Mouse (Mus musculus) megakaryocyte, adult 5-6 weeks (primary cell): ENCODE measurements at regions not wholly inside any gene's neighbourhood (a gene's known extent, or its start where the extent isn't known, plus 50 kb on each side); places are given as distances from the start of the nearest gene placed in this dataset.
A peak's percentile ranks its signal among the peaks of the same experiment; 100 is the strongest.

Experiments
- ATAC-seq: 2 replicates; pipeline ENCODE4 v1.8.0; 2016; ENCODE audit warnings: mild to moderate bottlenecking, inconsistent platforms; ENCODE audit not compliant: poor library complexity, severe bottlenecking

DNA sequence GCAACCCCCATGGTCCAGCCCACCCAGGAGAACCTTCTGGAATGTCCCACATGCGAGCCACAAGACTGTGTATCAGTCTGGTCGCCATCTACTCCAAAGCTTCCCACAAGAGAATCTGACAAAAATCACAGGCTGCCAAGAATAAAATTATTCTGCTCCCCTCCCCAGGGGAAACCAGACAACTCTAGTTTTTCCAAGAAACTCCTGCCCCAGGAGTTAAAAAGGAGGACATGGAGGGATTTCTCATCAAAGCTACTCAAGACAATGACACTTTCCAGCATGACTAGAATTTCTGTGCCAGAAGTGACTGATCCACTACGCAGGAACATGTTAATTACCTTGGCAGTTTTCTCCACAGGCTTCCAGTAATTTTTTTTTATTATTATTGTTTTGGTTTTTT, 98.4 kb downstream of the Psmg1 start:
- ATAC-seq = no peak

DNA sequence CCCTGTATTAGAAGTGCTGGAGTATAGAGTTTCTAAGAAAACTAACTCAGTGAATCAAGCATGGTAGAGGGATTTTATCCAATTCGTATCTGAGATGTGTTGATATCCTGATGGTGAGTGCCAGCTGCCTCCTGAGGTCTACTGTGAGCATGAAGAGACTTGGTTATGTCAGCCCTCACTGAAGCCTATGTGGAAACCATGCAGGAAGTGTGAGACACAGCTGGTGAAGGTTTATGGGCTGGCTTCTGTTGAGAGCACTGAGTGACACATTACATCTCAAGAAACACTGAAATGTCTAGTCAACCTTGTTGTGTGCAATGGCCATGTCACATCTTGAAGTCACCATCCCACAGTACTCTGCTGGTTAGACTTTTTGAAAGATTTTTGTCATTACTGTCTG, 104.6 kb downstream of the Psmg1 start:
- ATAC-seq = peak; percentile 75

DNA sequence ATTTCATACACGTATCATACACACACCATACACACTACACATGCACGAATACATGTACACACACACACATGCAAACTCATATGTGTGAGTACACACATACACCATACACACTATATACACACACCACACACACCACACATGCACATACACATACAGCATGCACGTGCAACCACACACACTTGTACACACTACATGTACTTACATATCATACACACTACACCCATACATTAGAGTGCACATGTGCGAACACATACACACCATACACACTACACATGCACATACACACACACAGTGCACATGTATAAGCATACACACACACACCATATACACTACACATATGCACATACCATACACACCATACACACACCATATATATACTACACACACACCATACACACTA, 117.5 kb downstream of the Psmg1 start:
- no peak for ATAC-seq

DNA sequence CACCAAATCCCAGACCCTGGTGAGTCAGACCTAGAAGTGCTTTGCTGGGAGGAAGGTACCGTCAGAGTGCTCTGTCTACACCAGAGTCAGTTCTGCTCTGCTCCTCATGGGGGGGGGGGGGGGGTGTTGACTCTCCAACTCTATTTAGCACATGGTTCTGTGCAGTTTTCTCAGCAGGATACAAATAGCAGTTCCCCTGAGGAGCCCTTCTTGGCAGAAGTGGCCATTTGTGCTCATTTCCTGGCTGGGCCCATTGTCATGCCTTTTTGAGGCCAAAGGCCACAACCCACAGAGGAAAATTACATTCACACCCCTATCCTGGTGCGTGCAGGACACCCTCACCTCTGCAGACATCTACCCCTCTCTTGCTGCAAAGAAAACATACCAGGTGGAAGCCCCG, 118.3 kb downstream of the Psmg1 start:
- ATAC-seq = no peak

DNA sequence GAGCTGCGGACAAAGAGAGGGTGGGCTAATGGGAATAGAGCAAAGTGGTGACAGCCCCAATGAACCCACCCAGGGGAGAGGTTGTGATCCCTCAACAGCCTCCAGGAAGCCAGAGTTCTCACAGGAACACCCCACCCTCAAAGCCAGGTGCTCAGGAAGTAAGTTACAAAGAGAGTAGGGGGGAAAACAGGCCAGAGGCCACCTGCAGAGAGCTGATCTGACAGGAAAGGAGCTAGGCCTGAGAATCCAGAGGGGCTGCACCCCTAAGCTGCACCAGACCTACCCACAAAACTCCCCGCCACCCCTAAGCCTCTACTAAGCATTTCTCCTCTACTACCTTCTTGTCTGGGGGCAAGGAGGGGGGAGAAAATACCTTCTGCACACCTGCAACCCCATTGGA, 120.5 kb downstream of the Psmg1 start:
- ATAC-seq = no peak

DNA sequence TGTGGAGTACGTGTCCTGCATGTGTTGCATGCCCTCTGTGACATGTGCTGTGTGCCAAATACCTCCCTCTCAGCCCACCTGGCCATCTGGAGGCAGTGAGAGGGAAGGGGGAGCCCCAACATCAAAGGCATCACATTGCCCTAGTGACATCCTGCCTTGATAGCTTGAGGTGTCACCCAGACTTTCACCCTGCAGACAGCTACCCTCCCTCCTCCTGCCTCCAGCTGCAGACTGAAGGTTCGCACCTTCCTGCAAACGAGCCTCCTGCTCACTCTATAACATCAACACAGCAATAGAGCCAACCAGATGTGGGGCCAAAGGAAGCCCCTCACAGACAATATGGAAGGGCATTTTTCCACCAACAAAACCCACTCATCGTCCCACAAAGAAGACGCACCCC, 121.3 kb downstream of the Psmg1 start:
- peak; percentile 57; the same call in 1 of the 2 replicates for ATAC-seq

DNA sequence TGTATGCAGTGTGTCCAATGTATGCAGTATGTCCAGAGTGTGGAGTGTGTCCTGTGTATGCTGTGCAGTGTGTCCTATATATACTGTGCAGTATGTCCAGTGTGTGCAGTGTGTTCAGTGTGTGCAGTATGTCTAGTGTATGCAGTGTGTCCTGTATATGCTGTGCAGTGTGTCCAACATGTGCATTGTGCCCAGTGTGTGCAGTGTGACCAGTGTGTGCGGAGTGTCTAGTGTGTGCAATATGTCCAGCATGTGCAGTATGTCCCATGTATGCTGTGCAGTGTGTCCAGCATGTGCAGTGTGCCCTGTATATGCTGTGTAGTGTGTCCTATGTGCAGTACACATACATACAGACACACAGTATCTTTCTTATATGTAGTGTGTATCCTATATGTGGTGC, 121.9 kb downstream of the Psmg1 start:
- ATAC-seq = no peak

DNA sequence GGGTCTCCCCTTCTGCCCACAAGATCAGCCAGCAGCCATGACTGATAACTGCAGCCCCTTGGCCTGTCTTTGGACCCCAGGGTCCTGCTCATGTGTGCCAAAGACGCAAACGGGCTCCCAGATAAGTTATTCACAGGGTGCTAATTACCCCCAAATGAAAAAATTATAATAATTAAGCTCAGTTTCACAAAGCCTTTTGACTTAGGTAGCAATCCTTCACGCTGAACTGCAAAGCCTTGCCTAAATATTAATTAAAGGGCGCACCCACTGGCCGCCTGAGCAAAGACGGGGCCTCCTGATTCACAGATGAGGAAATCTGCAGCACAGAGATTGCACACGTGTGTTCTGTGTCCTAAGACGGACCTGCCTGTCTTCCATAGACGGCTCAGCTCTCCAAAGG, 123.2 kb downstream of the Psmg1 start:
- ATAC-seq = no peak

DNA sequence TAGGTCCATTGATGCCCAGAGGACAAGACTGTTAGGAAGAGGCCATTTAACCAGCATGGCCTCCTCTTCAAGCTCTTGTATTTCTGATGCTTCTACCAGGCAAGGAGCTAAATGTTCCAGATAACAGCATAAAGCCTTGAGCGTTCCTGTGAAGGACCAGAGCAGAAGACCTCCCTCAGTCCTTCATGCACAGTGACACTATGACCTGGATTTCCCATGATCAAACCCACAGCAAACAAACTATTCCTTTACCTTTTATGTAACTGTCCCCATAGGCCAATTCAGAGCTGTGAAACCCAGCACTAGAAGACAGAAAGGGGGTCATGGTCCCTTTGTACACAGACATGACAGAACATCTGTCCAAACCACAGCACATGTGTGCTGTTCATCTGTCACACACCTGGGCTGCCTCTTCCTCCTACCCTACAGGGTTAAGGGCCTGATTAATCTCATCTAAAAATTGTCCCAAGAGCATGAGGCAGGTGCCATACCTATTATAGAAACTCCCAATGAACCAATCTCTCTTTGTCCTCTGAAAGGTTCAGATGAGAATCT, 123.8 kb downstream of the Psmg1 start:
- ATAC-seq = no peak

DNA sequence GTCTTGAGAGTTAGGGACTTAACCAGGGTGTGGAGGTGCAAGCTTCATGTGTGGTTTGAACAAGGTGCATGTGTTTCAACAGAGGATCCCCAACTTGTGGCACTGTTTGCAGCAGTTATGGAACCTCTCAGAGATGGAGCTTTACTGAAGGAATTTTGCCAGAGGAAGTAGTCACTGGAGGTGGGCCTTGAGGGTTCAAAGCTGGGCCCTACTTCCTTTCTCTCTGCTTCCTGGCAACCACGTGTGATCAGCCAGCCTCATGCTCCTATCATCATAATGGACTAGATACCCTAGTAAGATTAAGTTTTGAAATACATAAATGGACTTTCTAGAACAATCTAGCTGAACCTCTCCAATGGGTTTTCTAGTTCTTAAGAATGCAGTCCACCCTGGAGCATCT, 125.2 kb downstream of the Psmg1 start:
- no peak for ATAC-seq

DNA sequence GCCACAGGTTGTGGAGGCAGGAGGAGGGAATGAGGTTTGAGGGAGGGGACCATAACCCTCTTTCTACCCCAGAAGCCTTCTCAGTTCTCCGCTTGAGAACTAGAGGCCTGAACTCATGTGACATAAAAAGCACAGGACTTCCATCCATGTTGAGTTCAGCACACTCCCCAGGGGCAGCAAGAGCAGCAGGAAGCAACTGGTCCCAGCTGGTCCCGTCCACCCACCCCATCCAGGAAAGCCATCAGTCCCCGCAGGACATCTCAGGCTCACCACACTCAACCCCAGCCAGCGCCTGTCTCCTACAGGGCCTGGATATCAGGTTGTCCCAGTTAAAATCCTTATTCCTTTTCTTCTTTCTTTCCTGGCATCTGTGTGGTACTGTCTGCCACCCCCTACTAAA, 126.1 kb downstream of the Psmg1 start:
- no peak for ATAC-seq

DNA sequence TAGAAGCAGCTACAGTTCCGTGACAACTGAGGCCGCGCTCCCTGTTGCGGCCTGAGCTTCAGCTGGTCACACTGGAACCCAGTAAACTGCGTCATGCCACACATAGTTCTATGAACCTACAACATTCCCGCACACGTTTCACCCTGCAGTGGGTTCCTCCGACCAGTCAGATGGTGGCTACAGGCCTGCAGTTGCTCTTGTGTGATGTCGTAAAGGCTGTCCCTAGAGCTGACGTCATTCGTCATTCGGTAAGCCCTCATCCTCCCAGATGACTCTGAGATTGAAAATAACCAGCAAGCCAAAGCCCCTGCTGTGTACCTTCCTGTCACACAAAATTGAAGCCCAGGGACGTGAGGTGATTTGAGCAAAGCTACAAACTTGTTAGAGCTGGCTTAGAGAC, 126.7 kb downstream of the Psmg1 start:
- ATAC-seq = no peak

DNA sequence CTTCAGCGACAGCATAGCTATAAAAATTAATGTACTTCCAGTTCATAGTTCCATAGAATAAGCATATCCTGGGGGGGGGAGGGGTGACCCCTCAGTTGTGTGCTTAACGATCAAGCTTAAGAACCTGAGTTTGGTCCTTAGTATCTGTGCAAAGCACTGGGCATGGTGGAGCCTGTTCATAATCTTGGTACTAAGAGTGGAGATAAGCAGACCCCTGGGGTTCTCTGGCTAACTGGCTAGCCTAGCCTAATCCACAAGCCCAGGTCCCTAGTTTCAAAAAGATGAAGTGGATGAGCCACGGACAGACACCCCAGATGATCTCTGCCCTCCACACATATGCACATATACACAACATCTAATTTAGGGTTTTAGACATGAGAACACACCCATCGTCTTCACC, 127.2 kb downstream of the Psmg1 start:
- no peak for ATAC-seq

DNA sequence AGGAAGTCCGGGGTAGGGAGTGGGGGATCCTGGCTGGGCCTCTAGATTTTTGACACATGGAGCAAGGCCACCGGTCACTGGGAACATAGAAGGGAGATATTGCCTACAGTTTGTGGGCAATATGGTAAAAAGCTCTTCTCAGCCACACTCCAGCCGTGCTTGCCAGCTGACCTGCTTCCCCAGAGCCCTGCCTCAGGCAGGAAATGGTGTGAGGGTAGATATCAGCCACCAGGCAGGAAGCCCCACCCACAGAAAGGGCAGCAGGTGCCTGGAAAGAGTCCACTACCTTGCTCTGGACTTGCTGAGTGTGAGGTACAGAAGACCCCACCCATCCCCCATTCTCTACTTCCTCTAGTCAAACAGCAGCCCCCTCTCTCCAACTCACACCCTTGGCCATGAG, 128.1 kb downstream of the Psmg1 start:
- ATAC-seq = peak; percentile 61

DNA sequence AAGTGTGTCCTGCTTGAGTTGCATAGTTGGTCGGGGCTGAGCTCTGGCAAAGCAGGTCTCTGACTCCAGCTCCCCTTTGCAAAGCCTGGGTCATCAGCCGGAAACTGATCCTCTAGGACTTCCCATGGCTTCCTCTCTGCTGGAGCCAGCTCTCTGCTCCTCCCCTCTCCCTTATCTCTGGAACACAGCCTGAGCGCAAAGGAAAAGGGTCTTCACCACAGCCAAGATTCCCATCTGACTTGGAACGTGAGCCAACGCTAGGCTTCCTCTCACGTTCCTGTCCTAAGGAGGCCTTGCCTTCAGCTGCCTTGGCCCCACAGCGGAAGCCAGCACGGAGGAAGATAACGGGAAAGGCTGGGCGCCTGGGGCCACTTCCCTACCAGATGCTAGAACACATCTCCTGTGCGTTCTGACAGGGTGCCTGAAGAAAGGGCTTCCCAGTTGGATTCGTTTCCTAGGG, 129.5 kb downstream of the Psmg1 start:
- peak; percentile 28; the same call in 1 of the 2 replicates for ATAC-seq

DNA sequence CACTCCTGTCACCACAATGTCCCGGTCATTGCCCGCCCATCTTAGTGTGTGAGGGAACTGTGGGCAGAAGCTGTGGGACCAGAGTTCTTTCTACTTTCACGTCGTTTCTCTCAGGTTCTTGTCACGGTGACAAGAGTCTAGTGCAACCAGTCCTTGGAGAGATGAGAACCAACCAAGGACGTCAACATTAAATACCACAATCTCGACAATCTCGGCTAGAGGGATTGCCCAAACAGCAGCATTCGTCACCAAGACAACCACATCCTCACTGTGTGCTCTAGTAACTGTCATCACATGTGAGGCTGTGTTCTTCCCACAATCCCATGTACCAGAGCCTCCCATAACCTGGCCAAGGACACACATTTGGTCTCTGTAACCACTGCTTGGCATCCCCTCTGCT, 129.9 kb downstream of the Psmg1 start:
- peak; percentile 68 for ATAC-seq

DNA sequence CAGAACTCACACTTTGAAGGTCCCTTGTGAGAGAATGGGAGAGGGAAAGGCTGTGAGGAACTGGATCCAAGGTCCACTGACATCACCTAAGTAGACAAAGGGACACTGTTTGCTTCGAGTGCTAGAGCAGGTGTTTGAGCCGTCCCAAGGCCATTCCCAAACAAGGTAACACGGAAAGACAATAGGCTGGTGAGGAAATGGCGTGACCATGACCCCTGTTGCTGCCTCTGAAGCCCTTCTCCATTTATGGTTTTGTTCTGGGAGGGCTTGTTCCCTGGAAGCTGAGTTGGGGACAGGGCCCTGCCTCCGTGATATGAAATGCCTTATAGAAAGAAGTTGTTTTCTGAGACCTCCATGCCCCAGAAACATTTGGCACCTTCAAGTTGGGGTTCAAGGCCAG, 130.6 kb downstream of the Psmg1 start:
- no peak for ATAC-seq

DNA sequence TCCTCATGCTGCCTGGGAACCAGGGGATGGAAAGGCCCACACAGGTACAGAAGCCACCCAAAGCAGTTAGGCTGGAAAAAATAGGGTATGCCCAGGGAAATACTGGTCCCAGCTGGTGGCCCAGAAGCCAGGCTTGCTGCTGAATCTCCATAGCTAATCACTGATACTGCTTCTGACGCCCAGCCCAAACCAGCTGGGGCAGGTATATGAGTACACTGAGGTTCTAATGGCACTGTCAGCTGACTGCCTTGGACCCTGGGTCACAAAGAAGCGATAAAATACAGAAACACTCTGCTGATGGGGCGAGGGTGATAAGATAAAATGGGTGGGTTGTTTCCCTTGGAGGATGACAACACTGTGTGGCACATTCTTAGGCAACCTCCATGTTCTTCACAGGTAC, 133.4 kb downstream of the Psmg1 start:
- ATAC-seq = no peak

DNA sequence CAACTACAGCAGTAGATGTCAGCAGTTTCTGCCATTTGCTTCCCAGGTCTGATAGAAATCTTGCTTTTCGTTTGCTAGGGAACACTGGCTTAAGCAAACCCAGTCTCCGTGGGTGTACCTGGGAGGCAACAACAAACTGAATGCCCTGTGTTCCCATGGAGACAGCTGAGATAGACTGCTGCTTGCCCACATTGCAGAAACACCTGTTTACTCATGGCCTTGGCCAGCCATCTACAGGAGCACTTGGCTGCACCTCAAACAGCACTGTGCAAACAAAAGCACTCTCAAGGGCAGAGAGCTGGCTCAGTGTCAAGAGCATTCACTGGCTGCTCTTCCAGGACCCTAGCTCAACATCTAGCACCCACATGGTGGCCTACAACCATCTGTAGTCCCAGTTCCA, 135.5 kb downstream of the Psmg1 start:
- ATAC-seq = no peak

DNA sequence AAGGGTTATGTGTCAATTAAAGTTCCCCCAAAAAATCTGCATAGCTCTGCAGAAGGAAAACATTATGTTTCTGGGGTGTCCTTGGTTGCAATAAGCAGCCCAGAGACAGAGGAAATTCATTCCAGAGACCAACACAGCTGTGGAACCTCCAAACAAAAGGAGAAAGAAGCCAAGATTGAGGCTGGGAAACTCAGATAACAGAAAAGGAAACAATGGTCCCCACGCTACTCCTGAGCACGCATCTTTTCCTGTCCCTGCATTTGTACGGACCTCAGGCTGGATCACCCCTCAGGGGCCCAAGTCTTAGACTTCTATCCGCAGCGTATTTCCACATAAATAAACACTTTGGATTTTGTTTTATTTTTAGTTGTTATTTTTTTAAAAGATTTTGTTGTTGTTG, 138.9 kb downstream of the Psmg1 start:
- ATAC-seq = no peak

DNA sequence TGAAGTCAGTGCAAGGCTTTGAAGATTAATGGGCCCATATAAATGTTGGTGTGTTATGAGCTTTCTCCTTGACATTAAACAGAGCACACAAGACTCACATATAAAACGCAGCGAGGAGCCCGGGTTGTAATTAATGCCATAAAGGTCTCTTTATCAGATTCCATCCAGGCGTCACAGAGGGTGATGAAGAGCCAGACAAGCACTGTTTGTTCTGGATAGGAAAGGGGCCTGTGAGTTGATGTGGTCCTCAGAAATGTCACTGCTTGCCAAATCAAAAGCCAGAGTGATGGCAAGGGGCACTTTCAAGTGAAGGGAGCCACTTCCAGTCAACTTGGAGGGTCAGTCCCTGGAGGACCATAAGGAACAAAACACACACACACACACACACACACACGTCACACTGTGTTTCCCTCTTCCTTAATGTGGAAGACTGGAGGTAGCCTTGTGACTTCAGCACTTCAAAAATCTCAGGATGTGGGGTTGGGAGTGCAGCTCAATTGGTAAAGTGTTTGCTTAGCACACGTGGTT, 142.1 kb downstream of the Psmg1 start:
- ATAC-seq = no peak

DNA sequence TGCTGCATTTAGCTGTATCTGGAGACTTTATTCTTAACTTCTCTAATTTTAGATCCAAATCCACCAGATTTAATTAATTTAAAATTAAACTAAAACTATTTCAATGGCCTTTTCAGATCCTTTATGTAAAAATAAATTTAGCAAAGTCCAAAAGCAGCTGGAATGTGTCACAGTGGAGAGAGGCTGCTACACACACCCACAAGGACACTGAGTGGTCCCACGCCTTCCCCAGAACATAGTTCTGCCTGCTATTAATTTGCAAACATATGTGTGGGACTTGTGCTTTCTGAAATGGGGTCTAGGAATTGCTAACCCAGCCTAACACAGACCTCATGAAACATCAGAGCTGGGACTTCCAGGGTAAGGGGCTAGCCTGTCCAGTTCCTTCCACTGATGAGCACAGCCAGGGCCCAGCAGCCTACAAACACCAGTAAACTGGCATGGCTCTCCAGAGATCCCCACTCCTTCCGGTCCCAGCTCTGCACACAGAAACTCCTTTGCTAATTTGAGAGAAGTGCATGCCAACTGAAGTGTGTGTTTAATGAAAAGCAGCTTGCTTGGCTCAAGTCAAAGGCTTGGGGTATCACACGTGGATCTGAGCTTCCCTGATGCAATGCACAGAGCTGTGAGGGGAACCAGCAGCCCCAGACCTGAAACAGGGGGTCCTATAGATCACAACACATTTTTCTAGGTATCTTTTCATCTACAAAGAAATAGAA, 142.8 kb downstream of the Psmg1 start:
- ATAC-seq = no peak
